Mouse (Mus musculus): ENCODE data around the gene Spata6. TPM values are rescaled to one million over a fixed set of nuclear protein-coding genes. Genes with fewer than 3 reads are reported as not detected.

The Spata6 gene
- total RNA-seq, 4 experiments from 2014 or later, result 1.5 to 4.1 (median 3.2) TPM

GRCm38 (mm10) chr4:111838882-111839281 is 119.1 kb downstream of the Spata6 start:
- DNase-seq (ENCODE audit: low spot score in 2 of 2), result no peak

- no peak for DNase-seq (ENCODE audit: low spot score in 2 of 2)
Measured at GRCm38 (mm10) chr4:111852626-111853025, 132.8 kb downstream of the Spata6 start.

- no peak for DNase-seq (ENCODE audit: low spot score in 2 of 2)
Measured at GRCm38 (mm10) chr4:111866701-111867100, 146.9 kb downstream of the Spata6 start.

- peak in 1 of 2 experiments; percentile 8 for DNase-seq (ENCODE audit: low spot score in 2 of 2)
Measured at GRCm38 (mm10) chr4:111867743-111868401, 148.1 kb downstream of the Spata6 start.

Other genes starting within 250 kb of the Spata6 start
- gene Slc5a9, start 182.9 kb downstream of the Spata6 start, total RNA-seq (2022), result not detected
- gene Skint8, start 199.4 kb downstream of the Spata6 start, total RNA-seq (2022), result not detected

All from gastrocnemius, adult 8-10 months (tissue).